Mouse (Mus musculus): ENCODE measurements around the gene Gm3029. TPM values are rescaled to one million over a fixed set of nuclear protein-coding genes. Genes with fewer than 3 reads are reported as not detected.
"Not testable (repeated sequence)": the region's sequence is repeated elsewhere in the genome, so short reads cannot be mapped to it uniquely, and the experiment has no call there.

The Gm3029 gene
- total RNA-seq (2014; rRNA removed) (not detected in 2 replicates), polyA plus RNA-seq (2015; fragmentation: Nextera tagmentation; extraction: Ambion mirVana) (not detected in 2 replicates)

GRCm38 (mm10) chr14:3931456-3931855, at the start of gene Gm3029:
Gene Gm3029 (plus strand): TSS chr14:3931756.
- WGBS, result no CpG with 5 or more reads among the region's 2 CpGs
- H3K27me3 ChIP-seq (ENCODE audit: insufficient read depth, low read length); ATAC-seq; H3K36me3 ChIP-seq (ENCODE audit: insufficient read depth); H3K27ac ChIP-seq (ENCODE audit: low read depth, low read length); H3K4me2 ChIP-seq (ENCODE audit: low read depth); H3K4me1 ChIP-seq (ENCODE audit: insufficient read depth); H3K9me3 ChIP-seq (ENCODE audit: low read length); DNase-seq; H3K4me3 ChIP-seq (ENCODE audit: low read depth, low read length); H3K9ac ChIP-seq: not testable (repeated sequence)

- H3K9ac ChIP-seq; H3K4me1 ChIP-seq (ENCODE audit: insufficient read depth); H3K27ac ChIP-seq (ENCODE audit: low read depth, low read length); H3K36me3 ChIP-seq (ENCODE audit: insufficient read depth); ATAC-seq; H3K27me3 ChIP-seq (ENCODE audit: insufficient read depth, low read length); H3K4me2 ChIP-seq (ENCODE audit: low read depth); DNase-seq; H3K9me3 ChIP-seq (ENCODE audit: low read length); H3K4me3 ChIP-seq (ENCODE audit: low read depth, low read length): not testable (repeated sequence)
- WGBS, result no CpG with 5 or more reads among the region's 1 CpGs
Measured at GRCm38 (mm10) chr14:3883872-3884271, 47.7 kb upstream of the Gm3029 start, which contains the start of gene Gm2916. Gene Gm2916 (plus strand): TSS chr14:3884172.

- not testable (repeated sequence) for H3K4me3 ChIP-seq (ENCODE audit: low read depth, low read length); H3K27ac ChIP-seq (ENCODE audit: low read depth, low read length); H3K27me3 ChIP-seq (ENCODE audit: insufficient read depth, low read length); ATAC-seq; H3K9me3 ChIP-seq (ENCODE audit: low read length); H3K4me2 ChIP-seq (ENCODE audit: low read depth); H3K9ac ChIP-seq; DNase-seq; H3K4me1 ChIP-seq (ENCODE audit: insufficient read depth); H3K36me3 ChIP-seq (ENCODE audit: insufficient read depth)
- no CpG with 5 or more reads among the region's 2 CpGs for WGBS
Measured at GRCm38 (mm10) chr14:3963247-3963646, 31.7 kb downstream of the Gm3029 start, which contains the start of gene Gm3095. Gene Gm3095 (plus strand): TSS chr14:3963547.

Other genes starting within 250 kb of the Gm3029 start
- not detected in 2 replicates for gene Gm3043, start 243.0 kb upstream of the Gm3029 start, total RNA-seq (2014; rRNA removed)
- gene Gm3043, start 243.0 kb upstream of the Gm3029 start, polyA plus RNA-seq (2015; fragmentation: Nextera tagmentation; extraction: Ambion mirVana), result not detected in 2 replicates
- 7.9 and 9.7 TPM in 2 replicates for gene Gm3002, start 121.7 kb upstream of the Gm3029 start, total RNA-seq (2014; rRNA removed)
- 5.5 and 6.0 TPM in 2 replicates for gene Gm3002, start 121.7 kb upstream of the Gm3029 start, polyA plus RNA-seq (2015; fragmentation: Nextera tagmentation; extraction: Ambion mirVana)
- gene Gm3033, start 85.5 kb upstream of the Gm3029 start, total RNA-seq (2014; rRNA removed), result 0.38 TPM in 1 of 2 replicates, not detected in the other
- not detected in 2 replicates for gene Gm3033, start 85.5 kb upstream of the Gm3029 start, polyA plus RNA-seq (2015; fragmentation: Nextera tagmentation; extraction: Ambion mirVana)
- 0.15 TPM in 1 of 2 replicates, not detected in the other for gene Gm2916, start 47.6 kb upstream of the Gm3029 start, total RNA-seq (2014; rRNA removed)
- 0.13 TPM in 1 of 2 replicates, not detected in the other for gene Gm2916, start 47.6 kb upstream of the Gm3029 start, polyA plus RNA-seq (2015; fragmentation: Nextera tagmentation; extraction: Ambion mirVana)
- gene Gm3095, start 31.8 kb downstream of the Gm3029 start, total RNA-seq (2014; rRNA removed), result 0.77 and 2.6 TPM in 2 replicates
- gene Gm3095, start 31.8 kb downstream of the Gm3029 start, polyA plus RNA-seq (2015; fragmentation: Nextera tagmentation; extraction: Ambion mirVana), result 0.77 and 1.1 TPM in 2 replicates
- gene Gm3099, start 66.6 kb downstream of the Gm3029 start, total RNA-seq (2014; rRNA removed), result not detected in 2 replicates
- gene Gm3099, start 66.6 kb downstream of the Gm3029 start, polyA plus RNA-seq (2015; fragmentation: Nextera tagmentation; extraction: Ambion mirVana), result not detected in 2 replicates
- gene Gm5796, start 92.2 kb downstream of the Gm3029 start, total RNA-seq (2014; rRNA removed), result 5.8 and 6.2 TPM in 2 replicates
- gene Gm5796, start 92.2 kb downstream of the Gm3029 start, polyA plus RNA-seq (2015; fragmentation: Nextera tagmentation; extraction: Ambion mirVana), result 5.0 and 6.9 TPM in 2 replicates
- not detected in 2 replicates for gene Gm3115, start 152.4 kb downstream of the Gm3029 start, total RNA-seq (2014; rRNA removed)
- not detected in 2 replicates for gene Gm3115, start 152.4 kb downstream of the Gm3029 start, polyA plus RNA-seq (2015; fragmentation: Nextera tagmentation; extraction: Ambion mirVana)
- gene Gm8108, start 178.8 kb downstream of the Gm3029 start, total RNA-seq (2014; rRNA removed), result 4.6 and 5.3 TPM in 2 replicates
- 5.5 and 5.7 TPM in 2 replicates for gene Gm8108, start 178.8 kb downstream of the Gm3029 start, polyA plus RNA-seq (2015; fragmentation: Nextera tagmentation; extraction: Ambion mirVana)
- not detected in 2 replicates for gene Gm3127, start 233.3 kb downstream of the Gm3029 start, total RNA-seq (2014; rRNA removed)
- gene Gm3127, start 233.3 kb downstream of the Gm3029 start, polyA plus RNA-seq (2015; fragmentation: Nextera tagmentation; extraction: Ambion mirVana), result not detected in 2 replicates